Mouse (Mus musculus) spleen, postnatal 14 days (tissue): ENCODE measurements around the gene Hip1r.

Source experiments
- DNase-seq, 2 experiments: peaks; one replicate each; pipeline ENCODE4 v3.0.0; 2021 to 2022; ENCODE audit warnings: low spot score in 2 of 2

Gene Hip1r

GRCm38 (mm10) chr5:123974179-123974485 lies 704 bp downstream of the Hip1r start:
- no peak for DNase-seq

DNA sequence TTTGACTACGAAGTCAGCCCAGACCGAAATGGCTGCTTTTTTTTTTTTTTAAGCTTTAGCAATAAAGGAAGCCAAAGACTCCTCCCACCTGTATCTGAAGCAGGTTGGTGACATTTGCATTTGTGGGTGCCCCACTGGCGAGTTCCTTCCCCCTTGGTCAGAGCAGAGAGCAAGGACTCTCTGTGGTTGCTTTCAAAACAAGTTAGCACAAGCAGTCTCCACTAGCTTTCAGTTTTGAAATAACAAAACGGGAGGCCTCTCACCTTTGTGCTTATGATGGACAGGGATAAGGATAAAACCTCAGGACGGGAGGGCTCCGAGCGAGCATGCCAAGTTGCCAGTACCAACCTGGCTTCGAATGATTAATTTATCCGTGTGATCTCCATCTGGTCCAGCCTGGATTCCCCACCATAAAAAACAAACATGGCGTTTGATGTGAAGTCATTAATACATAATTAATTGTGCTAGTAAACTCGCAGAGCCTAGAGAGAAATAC lies 1.2 kb downstream of the Hip1r start:
- DNase-seq: peak in 1 of 2 experiments; percentile 43

GRCm38 (mm10) chr5:123975668-123976180 lies 2.3 kb downstream of the Hip1r start:
- no peak for DNase-seq

DNA sequence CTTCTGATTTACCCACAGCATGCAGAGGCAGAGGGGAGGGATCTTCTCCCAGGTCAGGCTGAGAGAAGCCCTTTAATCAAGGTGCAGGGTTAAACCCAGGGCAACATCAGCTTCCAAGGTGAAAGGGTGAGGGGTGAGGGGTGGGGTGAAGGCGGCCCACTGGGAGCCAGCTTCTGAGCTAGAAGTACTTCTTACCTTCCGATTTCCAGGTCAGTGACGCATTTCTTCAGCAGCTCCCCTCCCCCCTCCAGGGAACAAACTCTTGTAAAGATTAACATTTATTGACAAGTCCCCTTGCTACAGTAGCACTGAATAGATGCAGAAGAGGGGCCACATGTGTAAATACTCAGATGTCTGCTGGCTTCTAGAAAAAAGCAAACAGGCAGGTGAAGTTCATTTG lies 3.8 kb downstream of the Hip1r start:
- DNase-seq: no peak

- DNase-seq: peak in 1 of 2 experiments; percentile 5
Measured at GRCm38 (mm10) chr5:123978131-123978530, 4.7 kb downstream of the Hip1r start.

DNA sequence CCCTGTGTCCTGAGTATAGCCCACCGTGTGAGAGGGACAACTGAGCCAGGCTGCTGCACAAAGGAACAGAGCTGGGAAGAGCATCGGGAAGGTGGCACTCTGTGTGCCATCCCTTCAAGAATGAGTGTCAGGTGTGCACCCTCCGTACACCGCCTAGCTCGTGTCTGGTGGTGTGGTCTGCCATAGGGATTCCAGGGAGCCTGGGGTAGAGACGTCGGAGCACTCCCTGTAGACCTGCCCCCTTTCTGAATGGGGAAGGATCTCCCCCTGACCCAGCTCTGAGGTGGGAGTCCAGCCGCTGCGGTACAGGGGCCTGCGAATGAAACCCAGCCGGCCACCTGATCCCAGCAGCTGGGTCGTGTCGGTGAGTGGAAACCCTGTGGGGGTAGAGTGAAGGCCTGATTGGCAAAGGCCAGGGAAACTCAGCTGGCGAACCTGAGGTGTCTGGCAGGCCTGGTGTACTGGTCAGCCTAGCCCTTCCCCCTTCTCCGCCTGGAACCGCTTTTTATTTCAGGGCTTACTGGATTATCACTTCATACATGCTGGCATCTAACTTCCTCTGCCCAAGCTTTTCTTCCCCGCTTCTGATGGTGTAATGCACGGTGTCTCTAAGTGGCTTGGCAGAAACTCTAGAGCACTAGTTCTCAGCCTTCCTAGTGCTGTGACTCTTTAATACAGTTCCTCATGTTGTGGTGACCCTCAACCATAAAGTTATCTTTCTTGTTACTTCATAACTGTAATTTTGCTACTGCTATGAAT lies 6.0 kb downstream of the Hip1r start:
- peak in 1 of 2 experiments; percentile 2 for DNase-seq

GRCm38 (mm10) chr5:123979980-123980369 lies 6.5 kb downstream of the Hip1r start:
- DNase-seq: no peak

DNA sequence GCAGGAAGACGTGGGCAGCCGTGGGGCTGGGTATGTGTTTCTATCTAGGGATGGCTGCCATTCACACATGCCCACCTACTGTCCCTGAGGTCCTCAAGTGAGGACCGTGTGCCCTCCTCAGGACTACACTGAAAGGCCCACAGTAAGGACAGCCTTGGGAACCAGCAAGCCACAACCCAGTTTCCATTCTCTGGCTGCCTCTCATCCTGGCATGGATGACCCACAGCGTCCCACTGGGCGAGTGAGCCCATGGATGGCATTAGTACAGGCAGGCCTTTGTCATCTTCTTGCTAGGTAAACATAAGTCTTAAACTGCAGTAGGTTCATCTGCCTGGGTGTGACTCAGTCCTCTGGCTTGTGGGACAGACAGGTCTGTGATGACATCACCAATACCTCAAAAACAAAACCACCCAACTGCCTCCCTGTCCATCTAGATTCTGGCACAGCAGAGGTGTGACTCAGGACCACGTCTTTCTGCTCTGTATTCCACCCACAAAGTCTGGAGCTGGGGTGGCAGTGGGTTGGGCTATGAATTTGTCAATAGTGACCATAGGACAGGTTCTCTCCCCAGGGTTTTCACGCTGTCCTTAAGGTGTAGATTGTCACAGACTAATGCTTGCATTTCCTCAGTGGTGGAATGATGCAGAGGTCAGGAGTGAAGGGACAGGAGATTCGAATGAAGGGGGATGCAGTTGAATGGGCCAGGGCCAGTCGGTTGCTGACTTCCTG lies 7.3 kb downstream of the Hip1r start:
- peak in 1 of 2 experiments; percentile 6 for DNase-seq

GRCm38 (mm10) chr5:123981250-123981554 lies 7.8 kb downstream of the Hip1r start:
- no peak for DNase-seq

- no peak for DNase-seq
Measured at GRCm38 (mm10) chr5:123982838-123983237, 9.4 kb downstream of the Hip1r start.

DNA sequence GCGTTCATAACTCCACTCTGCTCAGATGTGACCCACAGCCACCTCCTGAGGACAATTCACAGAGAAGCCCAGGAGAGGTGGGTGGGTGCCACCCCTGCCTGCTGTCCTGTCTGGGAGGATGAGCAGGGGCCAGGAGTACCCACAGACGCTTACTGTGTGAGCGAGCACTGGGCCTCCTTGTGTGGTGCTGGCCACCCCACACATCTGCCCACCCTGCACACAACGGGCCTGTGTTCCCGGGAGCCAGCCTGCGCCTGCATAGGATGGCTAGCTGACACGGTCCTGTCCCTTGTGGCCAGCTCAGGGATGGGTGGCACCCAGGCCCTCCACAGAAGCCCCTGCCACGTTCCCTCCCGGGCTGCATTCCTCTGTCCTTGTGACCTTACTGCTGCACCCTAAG lies 12.0 kb downstream of the Hip1r start:
- no peak for DNase-seq

DNA sequence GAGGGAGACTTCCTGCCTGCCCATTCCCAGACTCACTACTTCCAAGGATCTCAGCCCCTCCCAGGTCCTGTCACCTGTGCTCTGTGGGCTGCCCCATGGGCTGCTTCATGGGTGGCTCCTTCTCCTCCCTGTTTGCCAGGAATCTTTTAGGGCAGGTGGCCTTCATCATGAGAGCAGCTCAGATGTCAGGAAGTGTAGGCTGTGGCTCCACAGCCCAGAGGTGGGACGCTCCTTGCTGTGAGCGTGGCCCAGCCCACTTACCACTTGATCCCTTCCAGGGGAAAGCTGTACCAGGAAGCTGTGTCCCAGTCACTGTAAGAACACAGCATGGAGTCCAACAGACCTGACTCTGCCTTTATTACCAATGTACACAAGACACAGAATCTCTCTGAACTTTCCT lies 13.5 kb downstream of the Hip1r start:
- no peak for DNase-seq

DNA sequence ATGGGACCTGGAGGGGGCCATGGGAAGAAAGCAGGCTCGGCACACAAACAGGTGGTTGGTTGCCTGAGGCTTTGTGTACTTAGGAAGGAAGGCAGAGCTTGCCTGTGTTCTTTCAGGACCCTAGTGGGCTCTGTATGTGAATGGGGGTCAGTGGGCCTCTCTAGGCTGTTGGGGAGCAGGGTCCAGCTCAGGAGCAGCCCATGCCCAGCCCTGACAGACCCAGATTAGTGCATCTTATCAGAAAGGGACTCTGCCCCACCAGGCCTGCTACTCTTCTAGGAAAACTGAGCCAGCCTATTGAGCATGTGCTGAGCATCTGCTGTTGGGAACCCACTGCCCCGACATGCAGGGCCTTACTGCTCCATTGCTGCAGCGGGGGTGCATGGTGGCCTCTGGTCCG lies 14.1 kb downstream of the Hip1r start:
- DNase-seq: no peak

- no peak for DNase-seq
Measured at GRCm38 (mm10) chr5:123989941-123990885, 16.8 kb downstream of the Hip1r start.

DNA sequence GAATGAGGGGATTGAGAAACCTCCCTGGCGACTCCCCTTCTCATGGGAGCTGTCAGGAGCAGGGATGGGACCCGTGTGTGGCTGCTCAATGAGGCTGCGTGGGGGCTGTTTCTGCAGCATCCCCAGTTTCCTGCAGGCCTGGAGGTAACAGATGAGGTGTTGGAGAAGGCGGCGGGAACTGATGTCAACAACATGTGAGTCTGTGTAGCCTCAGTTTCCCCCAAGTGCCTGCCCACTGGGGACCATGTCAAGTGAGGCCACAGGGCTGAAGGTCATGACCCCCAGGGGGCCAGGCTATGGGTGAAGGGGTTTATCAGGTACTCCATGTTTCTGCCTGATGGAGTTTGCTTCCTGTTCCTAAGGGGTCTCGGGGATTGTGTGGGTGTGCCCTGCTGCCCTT lies 17.9 kb downstream of the Hip1r start:
- no peak for DNase-seq

GRCm38 (mm10) chr5:123992193-123992637 lies 18.8 kb downstream of the Hip1r start:
- DNase-seq: no peak

DNA sequence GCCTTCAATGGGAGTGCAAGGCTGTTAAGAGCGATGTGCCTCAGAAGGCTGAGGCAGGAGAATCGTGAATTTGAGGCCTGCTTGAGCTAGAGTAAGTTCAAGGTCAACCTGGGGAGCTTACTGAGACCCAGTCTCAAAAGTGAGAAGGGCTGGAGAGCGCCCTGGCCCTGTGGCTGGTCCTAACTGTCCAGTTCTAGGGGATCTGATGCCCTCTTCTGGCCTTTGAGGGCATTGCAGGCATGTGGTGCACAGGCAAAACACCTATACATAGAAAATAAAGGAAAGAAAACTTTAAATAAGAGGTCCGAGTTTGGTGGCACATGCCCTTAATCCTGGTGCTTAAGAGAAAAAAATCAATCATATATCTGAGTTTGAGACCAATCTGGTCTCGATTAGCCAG lies 19.4 kb downstream of the Hip1r start:
- DNase-seq: peak; percentile 67 to 83

DNA sequence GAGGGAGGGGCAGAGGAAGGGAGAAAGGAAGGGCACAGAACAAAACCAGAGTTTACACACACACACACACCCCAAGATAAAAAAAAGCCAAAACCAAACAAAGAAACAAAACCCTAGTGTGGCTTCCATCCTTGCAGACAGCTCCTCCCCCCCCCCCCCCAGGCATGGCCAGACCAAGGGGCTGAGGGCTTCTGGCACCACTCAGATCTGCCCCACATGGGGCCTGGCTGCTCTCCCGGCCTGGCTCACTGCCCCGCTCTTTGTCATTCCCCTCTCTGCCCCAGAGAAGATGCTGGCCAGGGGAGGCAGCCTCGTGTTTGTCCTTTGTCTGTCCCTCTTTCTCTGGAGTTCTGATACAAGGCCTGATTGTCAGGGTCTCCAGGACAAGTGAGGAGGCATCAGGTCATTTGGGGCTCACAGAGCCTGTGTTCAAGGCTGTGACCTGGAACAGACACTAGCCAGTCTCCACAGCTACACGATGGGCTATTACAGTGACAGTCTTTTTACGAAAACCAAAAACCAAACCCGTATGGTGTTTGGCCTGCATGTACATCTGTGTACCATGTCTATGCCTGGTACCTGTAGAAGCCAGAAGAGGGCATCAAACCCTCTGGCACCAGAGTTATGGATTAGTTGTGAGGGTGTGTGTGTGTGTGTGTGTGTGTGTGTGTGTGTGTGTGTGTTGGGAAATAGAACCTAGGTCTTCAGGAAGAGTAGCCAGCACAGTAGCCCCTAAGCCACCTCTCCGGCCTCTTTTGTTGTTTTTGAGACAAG lies 20.0 kb downstream of the Hip1r start:
- no peak for DNase-seq

- DNase-seq: no peak
Measured at GRCm38 (mm10) chr5:123994468-123994867, 21.0 kb downstream of the Hip1r start.

DNA sequence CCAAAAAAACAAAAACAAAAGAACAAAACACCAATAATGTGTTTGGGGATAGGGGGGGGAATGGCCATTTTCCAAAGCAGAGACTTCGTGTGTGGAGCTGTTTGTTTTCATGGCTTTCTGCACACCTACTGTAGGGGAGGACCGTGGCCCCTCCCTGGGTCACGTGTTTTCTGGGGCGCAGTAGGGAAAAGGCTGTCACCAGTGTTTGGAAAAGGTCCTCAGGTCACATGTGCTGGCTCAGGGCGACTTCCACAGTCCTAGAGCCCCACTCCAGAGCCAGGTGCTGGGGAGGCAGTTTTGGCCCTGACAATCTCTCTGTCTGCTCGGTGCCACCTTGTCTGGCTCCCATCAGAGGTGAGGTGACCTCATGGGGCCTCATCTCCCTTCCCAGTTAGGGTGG lies 22.0 kb downstream of the Hip1r start:
- DNase-seq: no peak

DNA sequence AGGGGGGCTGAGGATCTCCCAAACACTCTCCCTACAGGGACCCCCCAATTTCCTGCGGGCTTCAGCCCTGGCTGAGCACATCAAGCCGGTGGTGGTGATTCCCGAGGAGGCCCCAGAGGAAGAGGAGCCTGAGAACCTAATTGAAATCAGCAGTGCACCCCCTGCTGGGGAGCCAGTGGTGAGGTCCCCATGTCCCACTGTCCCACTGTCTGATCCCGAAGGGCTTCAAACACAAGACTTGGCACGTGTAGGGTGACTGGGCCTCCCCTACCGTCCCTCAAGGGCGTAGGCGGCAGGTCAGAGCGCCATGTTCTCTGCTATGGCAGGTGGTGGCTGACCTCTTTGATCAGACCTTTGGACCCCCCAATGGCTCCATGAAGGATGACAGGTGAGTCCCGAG lies 22.8 kb downstream of the Hip1r start:
- no peak for DNase-seq
